Mouse (Mus musculus): ENCODE data around the gene Ly86. TPM values are rescaled to one million over a fixed set of nuclear protein-coding genes. Genes with fewer than 3 reads are reported as not detected.

Ly86 gene
- total and polyA plus RNA-seq, 2 experiments from 2014 or later: 5.2 to 11.3 TPM

- no peak overlapping the region for H3K27ac ChIP-seq (ENCODE audit: low read depth, low read length)
- WGBS: 42% methylated on average over 3 of the region's 3 CpGs
- no peak for TF ChIP-seq CTCF (IDR thresholded peaks at IDR 0.05; ENCODE audit: low read depth)
- H3K4me1 ChIP-seq (ENCODE audit: insufficient read depth): no peaks in the 10 kb centered on the region
- H3K9me3 ChIP-seq (ENCODE audit: low read length): no peaks in the 10 kb centered on the region
- ATAC-seq: no peak
- H3K4me2 ChIP-seq (ENCODE audit: low read depth): no peak overlapping the region
- H3K4me3 ChIP-seq (ENCODE audit: low read depth, low read length): no peak overlapping the region
- H3K36me3 ChIP-seq (ENCODE audit: insufficient read depth): no peaks in the 10 kb centered on the region
- H3K27me3 ChIP-seq (ENCODE audit: insufficient read depth, low read length): no peaks in the 10 kb centered on the region
- no peak for DNase-seq
- H3K9ac ChIP-seq: no peak overlapping the region
These were observed 57.4 kb downstream of the Ly86 start for GRCm38 (mm10) chr13:37402421-37402820.

GRCm38 (mm10) chr13:37403708-37404107 lies 58.7 kb downstream of the Ly86 start:
- no peaks in the 10 kb centered on the region for H3K4me1 ChIP-seq (ENCODE audit: insufficient read depth)
- H3K27ac ChIP-seq (ENCODE audit: low read depth, low read length): no peak overlapping the region
- no peak overlapping the region for H3K4me3 ChIP-seq (ENCODE audit: low read depth, low read length)
- no peak for ATAC-seq
- H3K27me3 ChIP-seq (ENCODE audit: insufficient read depth, low read length): no peaks in the 10 kb centered on the region
- H3K4me2 ChIP-seq (ENCODE audit: low read depth): no peak overlapping the region
- no peaks in the 10 kb centered on the region for H3K9me3 ChIP-seq (ENCODE audit: low read length)
- 88% methylated on average over 2 of the region's 2 CpGs for WGBS
- H3K9ac ChIP-seq: no peak overlapping the region
- no peaks in the 10 kb centered on the region for H3K36me3 ChIP-seq (ENCODE audit: insufficient read depth)
- no peak for DNase-seq
- TF ChIP-seq CTCF (IDR thresholded peaks at IDR 0.05; ENCODE audit: low read depth): no peak

GRCm38 (mm10) chr13:37415696-37416095 lies 70.7 kb downstream of the Ly86 start:
- Histone ChIP-seq H3K27ac (ENCODE audit: low read depth, low read length) (no peak overlapping the region), H3K9ac (no peak overlapping the region), H3K36me3 (ENCODE audit: insufficient read depth) (no peaks in the 10 kb centered on the region), H3K4me1 (ENCODE audit: insufficient read depth) (no peaks in the 10 kb centered on the region), H3K4me2 (ENCODE audit: low read depth) (no peak overlapping the region), H3K27me3 (ENCODE audit: insufficient read depth, low read length) (no peaks in the 10 kb centered on the region), H3K9me3 (ENCODE audit: low read length) (no peaks in the 10 kb centered on the region), H3K4me3 (ENCODE audit: low read depth, low read length) (no peak overlapping the region)
- WGBS: 90% methylated on average over 1 of the region's 1 CpGs
- no peak for DNase-seq
- no peak for ATAC-seq
- TF ChIP-seq CTCF (IDR thresholded peaks at IDR 0.05; ENCODE audit: low read depth): no peak

- Histone ChIP-seq H3K27ac (ENCODE audit: low read depth, low read length) (no peak overlapping the region), H3K27me3 (ENCODE audit: insufficient read depth, low read length) (no peaks in the 10 kb centered on the region), H3K4me3 (ENCODE audit: low read depth, low read length) (no peak overlapping the region), H3K4me2 (ENCODE audit: low read depth) (no peak overlapping the region), H3K4me1 (ENCODE audit: insufficient read depth) (no peaks in the 10 kb centered on the region), H3K9me3 (ENCODE audit: low read length) (0 out of 2 replicates have a peak, but pooled peaks cover 3% of the 10 kb centered on the region), H3K36me3 (ENCODE audit: insufficient read depth) (no peaks in the 10 kb centered on the region), H3K9ac (no peak overlapping the region)
- 90% methylated on average over 6 of the region's 6 CpGs for WGBS
- no peak for DNase-seq
- no peak for ATAC-seq
- no peak for TF ChIP-seq CTCF (IDR thresholded peaks at IDR 0.05; ENCODE audit: low read depth)
These were observed 78.4 kb downstream of the Ly86 start for GRCm38 (mm10) chr13:37423416-37423815.

GRCm38 (mm10) chr13:37424904-37425303 lies 79.9 kb downstream of the Ly86 start:
- no peak for ATAC-seq
- WGBS: 91% methylated on average over 6 of the region's 6 CpGs
- Histone ChIP-seq H3K4me1 (ENCODE audit: insufficient read depth) (no peaks in the 10 kb centered on the region), H3K4me3 (ENCODE audit: low read depth, low read length) (no peak overlapping the region), H3K27ac (ENCODE audit: low read depth, low read length) (no peak overlapping the region), H3K4me2 (ENCODE audit: low read depth) (no peak overlapping the region), H3K9ac (no peak overlapping the region), H3K36me3 (ENCODE audit: insufficient read depth) (no peaks in the 10 kb centered on the region), H3K27me3 (ENCODE audit: insufficient read depth, low read length) (no peaks in the 10 kb centered on the region), H3K9me3 (ENCODE audit: low read length) (0 out of 2 replicates have a peak, but pooled peaks cover 3% of the 10 kb centered on the region)
- no peak for DNase-seq
- TF ChIP-seq CTCF (IDR thresholded peaks at IDR 0.05; ENCODE audit: low read depth): no peak

GRCm38 (mm10) chr13:37425406-37425805 lies 80.4 kb downstream of the Ly86 start:
- Histone ChIP-seq H3K4me2 (ENCODE audit: low read depth) (no peak overlapping the region), H3K4me1 (ENCODE audit: insufficient read depth) (no peaks in the 10 kb centered on the region), H3K9ac (no peak overlapping the region), H3K27me3 (ENCODE audit: insufficient read depth, low read length) (no peaks in the 10 kb centered on the region), H3K9me3 (ENCODE audit: low read length) (0 out of 2 replicates have a peak, but pooled peaks cover 3% of the 10 kb centered on the region), H3K4me3 (ENCODE audit: low read depth, low read length) (no peak overlapping the region), H3K36me3 (ENCODE audit: insufficient read depth) (no peaks in the 10 kb centered on the region), H3K27ac (ENCODE audit: low read depth, low read length) (no peak overlapping the region)
- TF ChIP-seq CTCF (IDR thresholded peaks at IDR 0.05; ENCODE audit: low read depth): no peak
- no peak for DNase-seq
- ATAC-seq: no peak
- WGBS: 64% methylated on average over 3 of the region's 3 CpGs

GRCm38 (mm10) chr13:37426578-37427336 lies 81.7 kb downstream of the Ly86 start:
- H3K36me3 ChIP-seq (ENCODE audit: insufficient read depth): no peaks in the 10 kb centered on the region
- TF ChIP-seq CTCF (IDR thresholded peaks at IDR 0.05; ENCODE audit: low read depth): no peak
- ATAC-seq (no peak), DNase-seq (no peak)
- H3K4me2 ChIP-seq (ENCODE audit: low read depth): no peak overlapping the region
- WGBS: 90% methylated on average over 12 of the region's 12 CpGs
- no peak overlapping the region for H3K4me3 ChIP-seq (ENCODE audit: low read depth, low read length)
- no peaks in the 10 kb centered on the region for H3K4me1 ChIP-seq (ENCODE audit: insufficient read depth)
- 0 out of 2 replicates have a peak, but pooled peaks cover 3% of the 10 kb centered on the region for H3K9me3 ChIP-seq (ENCODE audit: low read length)
- no peak overlapping the region for H3K27ac ChIP-seq (ENCODE audit: low read depth, low read length)
- H3K9ac ChIP-seq: no peak overlapping the region
- H3K27me3 ChIP-seq (ENCODE audit: insufficient read depth, low read length): no peaks in the 10 kb centered on the region

Measured in forebrain, postnatal 0 days (tissue).